In genomic region chr13:45546946-45547345, GRCm38 (mm10) we compare ENCODE assay signal across 26 mouse cellular contexts. TPM values are rescaled to one million over a fixed set of nuclear protein-coding genes. Genes with fewer than 3 reads are reported as not detected.
DNase-seq lines count a peak whose midpoint lies in the region; ATAC-seq and TF ChIP-seq lines count a peak whose summit lies in the region.
"Had no signal": no experiment of that assay in that cellular context is flagged by ENCODE, and none has a peak within 500 bp of the region (broad histone marks: within the 10 kb centered on the region; RNA-seq: fewer than 3 reads in every experiment).

No protein-coding gene starts in this region.

- peaks cover 8 to 71% of the 10 kb centered on the region in 2 experiments for H3K36me3 ChIP-seq in CH12.LX (replicated peaks in 1 of 2; ENCODE audit: control insufficient read depth in 1 of 2, insufficient read depth in 1 of 2, low read length in 1 of 2)
- peaks cover 75% of the 10 kb centered on the region for H3K36me3 ChIP-seq in liver, embryonic 14.5 days (replicated peaks; ENCODE audit: control insufficient read depth, insufficient read depth, low read depth)
- H3K36me3 ChIP-seq: limb, embryonic 12.5 days had no signal

- dilution Hi-C loops in CH12.LX (cut with MboI; ENCODE audit: extremely low pct_ligation_motif_present, extremely low pct_unique_long_range_greater_than_20kb, low sequenced_read_pairs) = no loop called here

- DNase-seq in gastrocnemius, adult 2 months = peak; percentile 8
- DNase-seq in gastrocnemius, postnatal 4 days (ENCODE audit: low spot score in 2 of 2) = no peak
- DNase-seq in CH12.LX (ENCODE audit: extremely low read depth) = peak; percentile 17
- peak; percentile 87 for DNase-seq in c-Kit-positive CD71-positive TER-119-negative erythroid progenitor cells, embryonic 14.5 days (ENCODE audit: low read depth)
- DNase-seq in liver, embryonic 14.5 days (ENCODE audit: low read depth in 3 of 3, low spot score in 3 of 3) = peak in 2 of 3 experiments; percentile 36 to 77
- no peak for DNase-seq in layer of hippocampus, postnatal 36 days
- no peak for DNase-seq in kidney, adult 11 months
- DNase-seq: adrenal gland, adult 2 months; cerebellum, adult 8-10 months; cerebellum, postnatal 36 days; forebrain, postnatal 0 days; gastrocnemius, postnatal 25 days; heart, postnatal 4 days; kidney, adult 8-10 months; kidney, postnatal 14 days; lung, adult 2 months; lung, postnatal 36 days; retina, postnatal 1 day; right cerebral cortex, postnatal 25 days had no signal

- peaks cover 0 to 17% of the 10 kb centered on the region in 2 experiments; a peak in 2 of 4 replicates for H3K4me1 ChIP-seq in CH12.LX (ENCODE audit: control insufficient read depth in 1 of 2, insufficient read depth in 2 of 2)
- H3K4me1 ChIP-seq in liver, embryonic 14.5 days (replicated peaks; ENCODE audit: control insufficient read depth in 2 of 2, insufficient read depth in 2 of 2, low read length in 1 of 2) = peaks cover 36 to 55% of the 10 kb centered on the region in 2 experiments
- H3K4me1 ChIP-seq: limb, embryonic 12.5 days; neural tube, embryonic 13.5 days had no signal

- no peaks in the 10 kb centered on the region for H3K27me3 ChIP-seq in CH12.LX (replicated peaks)
- no peaks in the 10 kb centered on the region for H3K27me3 ChIP-seq in liver, embryonic 14.5 days (ENCODE audit: control insufficient read depth, insufficient read depth, low read length)
- H3K27me3 ChIP-seq: limb, embryonic 12.5 days; neural tube, embryonic 13.5 days had no signal

- TF ChIP-seq RAD21 in CH12.LX (IDR thresholded peaks at IDR 0.05; ENCODE audit: low read depth, low read length) = no peak

- ATAC-seq in liver, embryonic 14.5 days (ENCODE audit: insufficient read depth) = peak; percentile 9; the same call in 1 of the 2 replicates
- ATAC-seq: CD4-positive, CD25-positive, alpha-beta regulatory T cell, adult 4 months; forebrain, postnatal 0 days; inflammation-experienced regulatory T-cells, adult 6 months; midbrain, embryonic 16.5 days had no signal

- TF ChIP-seq CTCF in gastrocnemius, adult 2 months (IDR thresholded peaks at IDR 0.05) = no peak
- no peak for TF ChIP-seq CTCF in CH12.LX (conservative IDR thresholded peaks at IDR 0.05 in 1 of 2, IDR thresholded peaks at IDR 0.05 in 1 of 2; ENCODE audit: low read depth in 2 of 2, low read length in 2 of 2)
- TF ChIP-seq CTCF in liver, embryonic 14.5 days (IDR thresholded peaks at IDR 0.05; ENCODE audit: low read depth) = no peak

- no peaks in the 10 kb centered on the region for H3K79me2 ChIP-seq in CH12.LX (replicated peaks; ENCODE audit: control insufficient read depth, extremely low read depth, insufficient read depth, poor library complexity, severe bottlenecking)

- H3K9me3 ChIP-seq in CH12.LX (replicated peaks; ENCODE audit: low read length) = no peaks in the 10 kb centered on the region
- H3K9me3 ChIP-seq in liver, embryonic 14.5 days (ENCODE audit: control insufficient read depth, low read length) = no peaks in the 10 kb centered on the region
- H3K9me3 ChIP-seq: limb, embryonic 12.5 days; neural tube, embryonic 13.5 days had no signal

- 24% methylated on average over 4 of the region's 4 CpGs for WGBS in liver, embryonic 14.5 days (ENCODE audit: insufficient replicate concordance)

- intact Hi-C loops in gastrocnemius, adult 2 months (cut with DNase I) = no loop called here

- no peak overlapping the region for H3K4me2 ChIP-seq in CH12.LX (ENCODE audit: insufficient read depth, low read depth, poor library complexity, severe bottlenecking)
- H3K4me2 ChIP-seq in liver, embryonic 14.5 days (ENCODE audit: low read depth) = peak overlapping the region; percentile 75
- H3K4me2 ChIP-seq: hindbrain, embryonic 14.5 days; limb, embryonic 12.5 days; neural tube, embryonic 13.5 days had no signal

- no peak overlapping the region for H3K27ac ChIP-seq in gastrocnemius, adult 2 months
- no peak overlapping the region for H3K27ac ChIP-seq in CH12.LX (ENCODE audit: insufficient read depth, low read depth)
- peak overlapping the region; percentile 77 for H3K27ac ChIP-seq in liver, embryonic 14.5 days
- H3K27ac ChIP-seq: hindbrain, embryonic 14.5 days; limb, embryonic 12.5 days; neural tube, embryonic 13.5 days had no signal

- TF ChIP-seq EP300 in CH12.LX (IDR thresholded peaks at IDR 0.05; ENCODE audit: low read length) = no peak
- peak; percentile 45 for TF ChIP-seq EP300 in liver, embryonic 14.5 days (IDR thresholded peaks at IDR 0.05; ENCODE audit: low read depth)

- no peak overlapping the region for H3K9ac ChIP-seq in CH12.LX (ENCODE audit: insufficient read depth, low read depth)
- peak overlapping the region; percentile 58 for H3K9ac ChIP-seq in liver, embryonic 14.5 days (replicated peaks)
- H3K9ac ChIP-seq: forebrain, postnatal 0 days; hindbrain, embryonic 14.5 days; limb, embryonic 12.5 days; neural tube, embryonic 13.5 days had no signal

- in situ Hi-C loops in CH12.LX (cut with MboI; ENCODE audit: low pct_ligation_motif_present, low pct_unique_long_range_greater_than_20kb, low sequenced_read_pairs) = loop anchor here (10.0 to 25.0 kb wide), 3 partner anchors 615 to 1115 kb away; partner anchors contain the start of gene Fam8a1

- no peak overlapping the region for H3K4me3 ChIP-seq in gastrocnemius, adult 2 months
- no peak overlapping the region for H3K4me3 ChIP-seq in CH12.LX (replicated peaks in 1 of 3; ENCODE audit: low read depth in 2 of 3, low read length in 2 of 3, poor library complexity in 1 of 3)
- peak overlapping the region; percentile 39 to 53 for H3K4me3 ChIP-seq in liver, embryonic 14.5 days (ENCODE audit: insufficient read depth in 1 of 2, low read depth in 2 of 2, low read length in 2 of 2)
- H3K4me3 ChIP-seq: limb, embryonic 12.5 days; myocyte; neural tube, embryonic 13.5 days had no signal

- no peak for TF ChIP-seq POLR2A in CH12.LX (IDR thresholded peaks at IDR 0.05; ENCODE audit: low read depth, low read length)

TF ChIP-seq in CH12.LX, 34 proteins besides CTCF, POLR2A, EP300 and RAD21:
- no peak for TF ChIP-seq E2F4 (IDR thresholded peaks at IDR 0.05; ENCODE audit: insufficient replicate concordance, low read depth, low read length)
- TF ChIP-seq KAT2A (IDR thresholded peaks at IDR 0.05; ENCODE audit: insufficient replicate concordance, low read length) = no peak
- no peak for TF ChIP-seq CHD2 (IDR thresholded peaks at IDR 0.05; ENCODE audit: low read length)

RNA-seq across cellular contexts. Expression of gene Gmpr, which starts 39.7 kb away (rescaled TPM):
- total RNA-seq in gastrocnemius, adult 2 months (2021) = 100 to 1,000 TPM; 152 to 185 TPM
- 100 to 1,000 TPM; 164 to 171 TPM for total RNA-seq in gastrocnemius, postnatal 4 days (2021)
- total RNA-seq in CH12.LX (2012; rRNA removed) = 0.21 and 0.55 TPM in 2 replicates
- 0.72 and 1.0 TPM in 2 replicates for total RNA-seq in CH12.LX (2014; rRNA removed)
- 2.2 and 2.4 TPM in 2 replicates for polyA plus RNA-seq in CH12.LX (2012; ENCODE audit: insufficient read length, low read depth)
- polyA plus RNA-seq in liver, embryonic 14.5 days (2012; rRNA removed) = 116 and 155 TPM in 2 replicates
- 295 and 311 TPM in 2 replicates for polyA plus RNA-seq in liver, embryonic 14.5 days (2014; fragmentation: Nextera tagmentation; extraction: Ambion mirVana)
- 10 to 100 TPM; 59.6 to 64.5 TPM for total RNA-seq in layer of hippocampus, postnatal 36 days (2021)

Comparison
In these comparisons a context has a peak if more than half of its experiments do, and no peak if none do; other contexts are left out.
1. DNase-seq: peak in gastrocnemius, adult 2 months (single experiment), CH12.LX (single experiment), c-Kit-positive CD71-positive TER-119-negative erythroid progenitor cells, embryonic 14.5 days (single experiment) and liver, embryonic 14.5 days (2 of 3); none in gastrocnemius, postnatal 4 days (0 of 2), layer of hippocampus, postnatal 36 days (0 of 2) and kidney, adult 11 months (single experiment).
2. H3K4me3 ChIP-seq: peak in liver, embryonic 14.5 days (2 of 2); none in gastrocnemius, adult 2 months (single experiment) and CH12.LX (0 of 3).
3. RNA of gene Gmpr, which starts 39.7 kb away (total RNA-seq): 152 to 185 TPM in gastrocnemius, adult 2 months, 164 to 171 TPM in gastrocnemius, postnatal 4 days and 59.6 to 64.5 TPM in layer of hippocampus, postnatal 36 days; 0.21 to 1.0 TPM in CH12.LX; every median in the first group is over 10 times any median in the second.